Mouse (Mus musculus) forebrain, embryonic 14.5 days (tissue): ENCODE measurements around the gene Aox1. TPM values are rescaled to one million over a fixed set of nuclear protein-coding genes. Genes with fewer than 3 reads are reported as not detected.

ENCODE experiments used
- ATAC-seq: fragments of 200-750 bp; cut with Nextera tagmentation; 2 replicates; pipeline ENCODE4 v1.8.0; 2017; ENCODE audit warnings: mild to moderate bottlenecking, moderate library complexity
- DNase-seq: peaks from one replicate; pipeline ENCODE4 v3.0.0-alpha.2; 2015; ENCODE audit warnings: low spot score
- H3K27ac ChIP-seq: fragments of 300-500 bp; sonication (generic); 2 replicates; pipeline ENCODE4 v1.5.1; 2014; ENCODE audit warnings: low read depth, mild to moderate bottlenecking, control low read depth, low read length, moderate library complexity
- H3K27me3 ChIP-seq: fragments of 300-500 bp; sonication (generic); replicated peaks from 2 replicates; pipeline ENCODE4 v1.6.1; 2014; ENCODE audit warnings: low read length, control low read depth, mixed read lengths; ENCODE audit not compliant: control insufficient read depth, insufficient read depth
- H3K36me3 ChIP-seq: fragments of 300-500 bp; sonication (generic); 2 replicates; pipeline ENCODE4 v1.6.1; 2014; ENCODE audit warnings: low read length, control low read depth; ENCODE audit not compliant: control insufficient read depth, insufficient read depth
- H3K4me1 ChIP-seq: fragments of 300-500 bp; sonication (generic); 2 replicates; pipeline ENCODE4 v1.6.1; 2014; ENCODE audit warnings: antibody characterized with exemption, low read length, control low read depth; ENCODE audit not compliant: control insufficient read depth, insufficient read depth
- H3K4me2 ChIP-seq: fragments of 300-500 bp; sonication (generic); 2 replicates; pipeline ENCODE4 v1.6.1; 2014; ENCODE audit warnings: mild to moderate bottlenecking, control low read depth, low read length
- H3K4me3 ChIP-seq: fragments of 300-500 bp; sonication (generic); 2 replicates; pipeline ENCODE4 v1.5.1; 2014; ENCODE audit warnings: low read depth, low read length, control low read depth
- H3K9ac ChIP-seq: fragments of 300-500 bp; sonication (generic); 2 replicates; pipeline ENCODE4 v1.6.1; 2014; ENCODE audit warnings: mild to moderate bottlenecking, low read length, control low read depth, moderate library complexity
- H3K9me3 ChIP-seq: fragments of 300-500 bp; sonication (generic); replicated peaks from 2 replicates; pipeline ENCODE4 v1.6.1; 2016; ENCODE audit warnings: low read length, control low read depth, mixed read lengths; ENCODE audit not compliant: control insufficient read depth
- WGBS: fragments of 180-500 bp; shearing (Covaris S2); extraction: QIAGEN DNeasy Blood & Tissue Kit; methylation state at CpG from one replicate; pipeline ENCODE4 v1.1.7; 2014; 5-methylcytosine and 5-hydroxymethylcytosine counted together
- polyA plus RNA-seq: library from polyadenylated mRNA; unstranded; fragments of >200 nt; fragmentation: Nextera tagmentation; extraction: Ambion mirVana; gene quantifications from 2 replicates; pipeline ENCODE4 v1.2.1, GENCODE M21; 2014

Gene Aox1
- polyA plus RNA-seq, 1 experiment from 2014 or later, result 0.08 TPM

GRCm38 (mm10) chr1:58089316-58089715, 59.6 kb downstream of the Aox1 start:
- ATAC-seq (no peak), DNase-seq (no peak)
- Histone ChIP-seq H3K9ac (no peak overlapping the region), H3K27ac (no peak overlapping the region), H3K4me3 (no peak overlapping the region), H3K36me3 (no peaks in the 10 kb centered on the region), H3K9me3 (no peaks in the 10 kb centered on the region), H3K4me1 (no peaks in the 10 kb centered on the region), H3K4me2 (no peak overlapping the region), H3K27me3 (no peaks in the 10 kb centered on the region)
- 72% methylated on average over 5 of the region's 5 CpGs for WGBS

DNA sequence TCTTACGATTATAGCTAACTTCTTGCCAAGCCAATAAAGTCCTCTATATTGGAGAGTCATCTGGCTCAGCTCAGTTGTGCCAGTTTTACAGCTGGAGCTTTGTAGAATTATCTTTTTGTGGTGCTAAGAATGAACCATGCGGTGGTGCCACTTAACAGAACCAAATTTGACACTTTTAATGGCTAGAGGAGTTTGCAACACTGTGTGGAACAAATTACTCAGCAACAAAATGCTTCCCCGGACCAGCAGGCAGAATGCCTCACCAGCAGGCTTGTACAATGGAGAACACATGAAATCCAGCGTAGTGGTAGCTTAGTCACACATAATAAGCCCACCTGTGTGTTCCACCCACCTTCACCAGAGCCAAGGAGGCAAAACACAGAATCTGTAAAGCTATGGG, 60.5 kb downstream of the Aox1 start:
- Histone ChIP-seq H3K9me3 (no peaks in the 10 kb centered on the region), H3K9ac (no peak overlapping the region), H3K4me1 (no peaks in the 10 kb centered on the region), H3K4me2 (no peak overlapping the region), H3K4me3 (no peak overlapping the region), H3K27me3 (no peaks in the 10 kb centered on the region), H3K36me3 (no peaks in the 10 kb centered on the region), H3K27ac (no peak overlapping the region)
- 78% methylated on average over 4 of the region's 4 CpGs for WGBS
- no peak for ATAC-seq
- no peak for DNase-seq

- Histone ChIP-seq H3K4me1 (no peaks in the 10 kb centered on the region), H3K9me3 (no peaks in the 10 kb centered on the region), H3K27ac (no peak overlapping the region), H3K36me3 (no peaks in the 10 kb centered on the region), H3K4me2 (no peak overlapping the region), H3K27me3 (no peaks in the 10 kb centered on the region), H3K9ac (no peak overlapping the region), H3K4me3 (no peak overlapping the region)
- 75% methylated on average over 3 of the region's 3 CpGs for WGBS
- DNase-seq, result no peak
- no peak for ATAC-seq
Observed at GRCm38 (mm10) chr1:58091213-58091612, 61.5 kb downstream of the Aox1 start.

DNA sequence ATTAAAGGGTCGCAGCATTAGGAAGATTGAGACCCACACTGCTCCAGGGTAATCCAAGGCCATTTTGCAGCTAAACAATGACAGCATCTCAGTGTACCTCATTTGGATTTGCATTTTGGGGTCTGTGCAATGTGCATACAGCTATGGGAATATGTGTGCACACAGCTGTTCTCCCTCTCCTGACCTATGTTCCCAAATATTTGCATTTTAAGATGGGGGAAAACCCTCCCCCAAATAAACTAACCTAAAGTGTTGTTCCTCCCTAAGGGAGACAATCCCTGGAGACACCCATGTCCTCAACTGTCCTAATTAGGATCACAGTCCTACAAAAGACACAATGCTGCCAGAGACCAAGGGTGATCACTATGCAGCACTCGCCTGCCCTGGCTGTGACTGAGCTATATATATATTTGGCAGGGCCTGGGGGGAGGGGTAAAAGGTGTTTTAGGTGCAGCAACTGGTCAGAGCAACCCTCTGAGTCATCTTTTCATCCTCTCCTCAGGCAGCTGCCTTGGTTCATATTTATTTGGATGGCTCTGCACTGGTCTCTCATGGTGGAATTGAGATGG, 62.3 kb downstream of the Aox1 start:
- Histone ChIP-seq H3K4me2 (no peak overlapping the region), H3K27ac (no peak overlapping the region)
- 71% methylated on average over 2 of the region's 2 CpGs for whole genome bisulfite sequencing

DNA sequence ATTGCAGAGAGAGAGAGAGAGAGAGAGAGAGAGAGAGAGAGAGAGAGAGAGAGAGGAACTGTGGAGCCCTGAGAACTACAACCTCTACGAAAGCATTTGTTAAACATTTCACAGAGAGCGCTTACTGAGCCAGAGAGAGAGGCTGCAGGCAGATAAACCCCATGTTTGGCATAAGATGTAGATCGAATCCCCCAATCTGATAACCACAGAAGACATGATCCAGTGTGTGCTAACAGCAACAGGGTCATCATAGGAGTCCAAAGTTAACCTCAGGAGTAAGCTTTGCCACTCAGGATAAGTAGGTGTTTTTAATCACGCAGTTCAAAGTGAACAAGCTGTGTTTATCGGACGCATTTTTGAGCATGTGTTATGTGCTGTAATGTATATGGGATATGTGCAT, 67.6 kb downstream of the Aox1 start:
- no peak overlapping the region for H3K9ac ChIP-seq
- no peak overlapping the region for H3K4me2 ChIP-seq
- no peak overlapping the region for H3K4me3 ChIP-seq
- no peaks in the 10 kb centered on the region for H3K4me1 ChIP-seq
- no peak overlapping the region for H3K27ac ChIP-seq
- H3K36me3 ChIP-seq, result no peaks in the 10 kb centered on the region
- ATAC-seq (no peak), DNase-seq (no peak)
- H3K27me3 ChIP-seq, result no peaks in the 10 kb centered on the region
- no peaks in the 10 kb centered on the region for H3K9me3 ChIP-seq
- 89% methylated on average over 6 of the region's 6 CpGs for WGBS

More for the DNA sequence above, 62.3 kb downstream of the Aox1 start:
- Histone ChIP-seq H3K4me3 (no peak overlapping the region), H3K27me3 (no peaks in the 10 kb centered on the region), H3K9me3 (no peaks in the 10 kb centered on the region), H3K4me1 (no peaks in the 10 kb centered on the region), H3K36me3 (no peaks in the 10 kb centered on the region), H3K9ac (no peak overlapping the region)
- ATAC-seq (no peak), DNase-seq (no peak)

GRCm38 (mm10) chr1:58099119-58099518, 69.4 kb downstream of the Aox1 start:
- Histone ChIP-seq H3K9me3 (no peaks in the 10 kb centered on the region), H3K27me3 (no peaks in the 10 kb centered on the region), H3K4me3 (no peak overlapping the region), H3K27ac (no peak overlapping the region), H3K4me1 (no peaks in the 10 kb centered on the region), H3K9ac (no peak overlapping the region), H3K36me3 (no peaks in the 10 kb centered on the region), H3K4me2 (no peak overlapping the region)
- no peak for DNase-seq
- no peak for ATAC-seq

GRCm38 (mm10) chr1:58101531-58102146, 71.9 kb downstream of the Aox1 start:
- Histone ChIP-seq H3K9me3 (no peaks in the 10 kb centered on the region), H3K36me3 (no peaks in the 10 kb centered on the region), H3K4me2 (no peak overlapping the region), H3K9ac (no peak overlapping the region), H3K4me1 (no peaks in the 10 kb centered on the region), H3K27me3 (no peaks in the 10 kb centered on the region), H3K27ac (no peak overlapping the region), H3K4me3 (no peak overlapping the region)
- 77% methylated on average over 2 of the region's 2 CpGs for WGBS
- ATAC-seq, result no peak
- no peak for DNase-seq

DNA sequence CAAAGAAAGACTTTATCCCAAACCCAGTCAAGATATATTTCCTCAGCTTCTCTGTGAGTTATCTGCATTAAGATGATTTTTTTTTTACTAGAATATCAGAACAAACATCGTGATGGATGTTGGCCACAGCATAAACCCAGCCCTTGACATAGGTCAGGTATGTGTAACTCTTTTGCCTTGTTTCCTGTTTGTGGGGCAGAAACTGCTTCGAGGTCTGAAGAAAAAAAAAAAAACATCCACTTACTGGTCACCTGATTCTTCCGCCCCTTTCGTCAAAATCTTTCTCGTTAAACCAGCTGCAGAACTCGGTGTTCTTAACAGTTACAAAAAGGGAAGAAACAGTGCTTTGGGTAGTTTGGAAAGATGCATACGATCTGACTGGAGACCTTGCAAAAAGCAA, 72.8 kb downstream of the Aox1 start:
- Histone ChIP-seq H3K4me2 (no peak overlapping the region), H3K9me3 (no peaks in the 10 kb centered on the region), H3K27me3 (no peaks in the 10 kb centered on the region), H3K4me1 (no peaks in the 10 kb centered on the region), H3K4me3 (no peak overlapping the region), H3K9ac (no peak overlapping the region), H3K36me3 (no peaks in the 10 kb centered on the region), H3K27ac (no peak overlapping the region)
- WGBS, result 74% methylated on average over 7 of the region's 7 CpGs
- ATAC-seq, result no peak
- no peak for DNase-seq

DNA sequence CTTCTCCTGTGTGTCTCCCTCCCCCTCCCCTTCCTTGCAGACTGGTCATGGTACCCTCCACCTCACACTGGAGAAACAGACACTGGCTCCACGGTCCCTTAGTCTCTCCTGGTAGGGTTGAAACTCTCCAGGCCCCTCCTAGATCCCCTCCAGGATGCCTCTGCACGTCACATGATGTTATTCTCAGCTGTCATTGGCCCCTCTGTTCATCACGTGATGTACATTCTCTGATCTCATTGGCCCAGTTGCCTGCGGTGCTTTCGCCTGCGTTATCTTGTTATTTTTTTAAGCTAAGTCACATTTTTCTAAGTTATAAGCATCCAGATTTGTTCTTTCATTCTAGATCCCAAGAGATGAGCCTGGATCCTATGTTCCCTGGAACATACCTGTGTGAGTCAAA, 76.0 kb downstream of the Aox1 start:
- Histone ChIP-seq H3K27ac (no peak overlapping the region), H3K9me3 (no peaks in the 10 kb centered on the region), H3K36me3 (no peaks in the 10 kb centered on the region), H3K27me3 (no peaks in the 10 kb centered on the region), H3K9ac (no peak overlapping the region), H3K4me3 (no peak overlapping the region), H3K4me2 (no peak overlapping the region), H3K4me1 (no peaks in the 10 kb centered on the region)
- ATAC-seq (no peak), DNase-seq (no peak)
- 88% methylated on average over 6 of the region's 6 CpGs for WGBS
